Mouse (Mus musculus) spleen, adult 2 months (tissue): ENCODE results near the gene Dnajc3. TPM values are rescaled to one million over a fixed set of nuclear protein-coding genes. Genes with fewer than 3 reads are reported as not detected.
"Not testable (repeated sequence)": the region's sequence is repeated elsewhere in the genome, so short reads cannot be mapped to it uniquely, and the experiment has no call there.

ENCODE experiments used
- DNase-seq, 2 experiments: peaks; one replicate each; pipeline versions ENCODE4 v3.0.0 to v3.0.0-alpha.2; 2012 to 2021; ENCODE audit warnings: low spot score in 2 of 2, low read depth in 1 of 2
- H3K27ac ChIP-seq: fragments of 200-500 bp; 2 replicates; pipeline ENCODE4 v1.5.1; 2012; ENCODE audit warnings: low read length, inconsistent platforms; ENCODE audit not compliant: insufficient read depth
- H3K27me3 ChIP-seq: fragments of 200-500 bp; 2 replicates; pipeline ENCODE4 v1.6.1; 2012; ENCODE audit warnings: mild to moderate bottlenecking, moderate library complexity, low read length, inconsistent platforms; ENCODE audit not compliant: control insufficient read depth, insufficient read depth
- H3K36me3 ChIP-seq: fragments of 200-500 bp; 2 replicates; pipeline ENCODE4 v1.6.1; 2012; ENCODE audit warnings: mild to moderate bottlenecking, low read length, inconsistent platforms; ENCODE audit not compliant: control insufficient read depth, insufficient read depth
- H3K4me1 ChIP-seq: fragments of 200-500 bp; 2 replicates; pipeline ENCODE4 v1.6.1; 2011; ENCODE audit warnings: inconsistent platforms; ENCODE audit not compliant: control insufficient read depth, insufficient read depth, insufficient read length
- H3K4me3 ChIP-seq: fragments of 200-500 bp; 2 replicates; pipeline ENCODE4 v1.5.1; 2011; ENCODE audit warnings: mild to moderate bottlenecking, inconsistent platforms; ENCODE audit not compliant: insufficient read depth, insufficient read length; ENCODE audit errors: extremely low read depth
- CTCF ChIP-seq: fragments of 200-500 bp; IDR thresholded peaks from 2 replicates; pipeline ENCODE4 v1.5.1; 2011; ENCODE audit warnings: mild to moderate bottlenecking, inconsistent platforms; ENCODE audit not compliant: insufficient read depth, insufficient read length, insufficient replicate concordance; ENCODE audit errors: extremely low read depth
- POLR2A ChIP-seq: fragments of 200-500 bp; IDR thresholded peaks from 2 replicates; pipeline ENCODE4 v1.6.1; 2011; ENCODE audit warnings: low read depth, low read length, inconsistent platforms
- WGBS: fragments of 180-500 bp; shearing (Covaris S2); methylation state at CpG from one replicate; pipeline ENCODE4 v1.1.7; 2018; 5-methylcytosine and 5-hydroxymethylcytosine counted together
- polyA plus RNA-seq: library from polyadenylated mRNA; depleted of rRNA; stranded (reverse); fragments of >200 nt; gene quantifications from 2 replicates; pipeline ENCODE4 v1.2.3, GENCODE M21; 2012

The Dnajc3 gene
- polyA plus RNA-seq, 1 experiment: 10.0 TPM

- H3K36me3 ChIP-seq: peaks cover 23% of the 10 kb centered on the region
- H3K27ac ChIP-seq: no peak overlapping the region
- H3K4me3 ChIP-seq: no peak overlapping the region
- H3K4me1 ChIP-seq: no peaks in the 10 kb centered on the region
- TF ChIP-seq POLR2A (no peak), CTCF (no peak)
- WGBS: 94% methylated on average over 4 of the region's 4 CpGs
- no peak for DNase-seq
- no peaks in the 10 kb centered on the region for H3K27me3 ChIP-seq
Observed at GRCm38 (mm10) chr14:118965356-118966000, 27.7 kb downstream of the Dnajc3 start.

- no peak for TF ChIP-seq POLR2A
- no peak for TF ChIP-seq CTCF
- Histone ChIP-seq H3K27ac (no peak overlapping the region), H3K27me3 (no peaks in the 10 kb centered on the region), H3K4me1 (no peaks in the 10 kb centered on the region), H3K4me3 (no peak overlapping the region), H3K36me3 (peaks cover 32% of the 10 kb centered on the region)
- no peak for DNase-seq
- 92% methylated on average over 7 of the region's 7 CpGs for WGBS
Observed at GRCm38 (mm10) chr14:118967646-118968045, 29.9 kb downstream of the Dnajc3 start.

DNA sequence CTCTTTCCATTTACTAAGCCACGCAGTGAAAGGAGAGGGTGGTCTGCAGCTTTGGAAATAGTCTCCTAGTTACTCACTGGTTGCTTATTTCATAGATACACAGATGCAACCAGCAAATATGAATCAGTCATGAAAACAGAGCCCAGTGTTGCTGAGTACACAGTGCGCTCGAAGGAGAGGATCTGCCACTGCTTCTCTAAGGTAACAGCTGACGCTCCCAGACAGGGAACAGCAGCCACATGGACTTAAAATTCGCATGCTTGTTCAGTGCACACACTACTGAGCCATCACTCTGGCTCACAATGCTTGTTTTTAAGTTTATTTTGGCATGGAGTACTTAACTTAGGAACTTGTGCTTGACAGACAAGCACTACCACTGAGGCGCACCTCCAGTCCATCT is 34.5 kb downstream of the Dnajc3 start:
- Histone ChIP-seq H3K4me1 (no peaks in the 10 kb centered on the region), H3K27ac (no peak overlapping the region), H3K27me3 (no peaks in the 10 kb centered on the region), H3K4me3 (no peak overlapping the region), H3K36me3 (peaks cover 57% of the 10 kb centered on the region)
- TF ChIP-seq POLR2A (no peak), CTCF (no peak)
- WGBS: 95% methylated on average over 6 of the region's 6 CpGs
- no peak for DNase-seq

- Histone ChIP-seq H3K4me1 (no peaks in the 10 kb centered on the region; the same call in 1 of the 2 replicates), H3K36me3 (peaks cover 44% of the 10 kb centered on the region), H3K27me3 (no peaks in the 10 kb centered on the region), H3K4me3 (no peak overlapping the region), H3K27ac (no peak overlapping the region)
- TF ChIP-seq POLR2A: no peak
- TF ChIP-seq CTCF: no peak
- no peak for DNase-seq
- WGBS: 93% methylated on average over 8 of the region's 8 CpGs
Observed at GRCm38 (mm10) chr14:118977136-118977816, 39.5 kb downstream of the Dnajc3 start.

DNA sequence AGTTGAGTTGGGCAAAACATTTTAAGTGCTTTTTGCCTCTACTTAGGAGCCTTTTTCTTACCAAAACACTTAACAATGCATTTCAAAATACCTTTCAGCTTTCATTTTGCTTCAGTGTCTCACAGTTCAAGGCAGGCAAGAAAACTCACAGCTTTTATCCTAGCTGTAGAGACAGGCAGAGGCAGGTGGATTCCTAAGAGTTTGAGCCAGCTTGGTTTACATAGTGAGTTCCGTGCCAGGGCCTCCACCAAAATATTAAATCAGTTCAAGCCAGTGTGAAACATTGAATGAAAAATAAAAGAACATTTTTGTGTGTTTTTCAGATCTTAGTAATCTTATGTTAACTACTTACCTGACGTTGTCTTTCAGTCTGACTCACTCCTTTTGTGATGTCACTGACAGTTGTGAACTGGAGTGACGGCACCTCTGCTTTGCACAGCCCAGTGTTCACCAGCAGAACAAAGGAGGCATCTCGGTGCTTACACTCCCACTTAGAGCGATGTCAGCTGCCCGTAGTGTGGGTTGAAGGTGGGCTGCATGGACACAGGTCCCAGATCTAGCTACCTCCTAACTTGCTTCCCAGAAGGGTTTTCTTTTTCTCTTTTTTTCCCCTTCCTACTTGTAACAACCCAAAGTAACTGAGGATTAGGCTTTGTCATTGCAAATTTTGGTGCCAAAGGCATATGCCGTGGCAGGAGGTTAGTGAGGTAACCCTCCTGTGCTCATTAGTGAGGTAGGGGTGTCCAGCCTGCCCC is 42.0 kb downstream of the Dnajc3 start:
- DNase-seq: no peak
- H3K36me3 ChIP-seq: peaks cover 31% of the 10 kb centered on the region
- TF ChIP-seq CTCF: no peak
- H3K27ac ChIP-seq: no peak overlapping the region
- H3K27me3 ChIP-seq: no peaks in the 10 kb centered on the region
- no peaks in the 10 kb centered on the region; the same call in 1 of the 2 replicates for H3K4me1 ChIP-seq
- H3K4me3 ChIP-seq: no peak overlapping the region
- whole genome bisulfite sequencing: 91% methylated on average over 7 of the region's 7 CpGs

- Histone ChIP-seq H3K36me3 (peaks cover 27% of the 10 kb centered on the region), H3K27ac (no peak overlapping the region), H3K27me3 (no peaks in the 10 kb centered on the region), H3K4me1 (no peaks in the 10 kb centered on the region; the same call in 1 of the 2 replicates), H3K4me3 (no peak overlapping the region)
- WGBS: 91% methylated on average over 5 of the region's 5 CpGs
- TF ChIP-seq CTCF (no peak), POLR2A (no peak)
- no peak for DNase-seq
Observed at GRCm38 (mm10) chr14:118980358-118980757, 42.6 kb downstream of the Dnajc3 start.

GRCm38 (mm10) chr14:118980890-118981289 is 43.1 kb downstream of the Dnajc3 start:
- no peak for TF ChIP-seq CTCF
- no peak for TF ChIP-seq POLR2A
- no peaks in the 10 kb centered on the region; the same call in 1 of the 2 replicates for H3K4me1 ChIP-seq
- DNase-seq: no peak
- WGBS: 85% methylated on average over 8 of the region's 8 CpGs
- no peak overlapping the region for H3K27ac ChIP-seq
- H3K36me3 ChIP-seq: peaks cover 23% of the 10 kb centered on the region
- H3K4me3 ChIP-seq: no peak overlapping the region
- no peaks in the 10 kb centered on the region for H3K27me3 ChIP-seq

DNA sequence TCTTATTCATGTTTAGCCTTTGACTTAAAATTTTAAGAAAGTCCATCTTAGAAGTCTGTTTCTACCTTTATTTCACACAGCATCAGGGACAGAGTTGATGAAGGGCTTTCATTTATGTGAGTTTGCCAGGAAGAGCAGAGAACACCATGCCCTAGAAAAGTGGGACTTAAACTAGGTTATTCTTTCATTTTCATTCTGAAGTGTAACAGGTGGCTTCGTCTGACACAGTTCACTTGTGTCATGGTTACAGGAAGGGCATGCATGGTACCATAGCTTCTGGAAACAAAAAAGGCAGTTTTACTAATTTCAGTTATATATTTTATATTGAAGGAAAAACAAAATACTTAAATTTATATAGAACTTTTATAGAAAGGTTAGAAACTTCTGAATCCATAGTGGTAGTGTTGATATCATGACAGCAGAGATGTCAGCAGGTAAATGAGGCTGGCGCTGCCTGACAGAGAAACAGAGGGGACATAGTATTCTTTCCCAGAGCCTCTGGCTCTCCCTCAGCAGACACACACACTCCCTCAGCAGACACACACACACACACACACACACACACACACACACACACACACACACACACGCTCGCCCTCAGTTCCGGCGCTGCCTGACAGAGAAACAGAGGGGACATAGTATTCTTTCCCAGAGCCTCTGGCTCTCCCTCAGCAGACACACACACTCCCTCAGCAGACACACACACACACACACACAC is 44.1 kb downstream of the Dnajc3 start:
- H3K36me3 ChIP-seq: peaks cover 16% of the 10 kb centered on the region
- H3K27me3 ChIP-seq, H3K4me3 ChIP-seq, H3K4me1 ChIP-seq, DNase-seq: not testable (repeated sequence)
- peak overlapping the region; percentile 50; the same call in 1 of the 2 replicates for H3K27ac ChIP-seq
- WGBS: 27% methylated on average over 6 of the region's 6 CpGs

DNA sequence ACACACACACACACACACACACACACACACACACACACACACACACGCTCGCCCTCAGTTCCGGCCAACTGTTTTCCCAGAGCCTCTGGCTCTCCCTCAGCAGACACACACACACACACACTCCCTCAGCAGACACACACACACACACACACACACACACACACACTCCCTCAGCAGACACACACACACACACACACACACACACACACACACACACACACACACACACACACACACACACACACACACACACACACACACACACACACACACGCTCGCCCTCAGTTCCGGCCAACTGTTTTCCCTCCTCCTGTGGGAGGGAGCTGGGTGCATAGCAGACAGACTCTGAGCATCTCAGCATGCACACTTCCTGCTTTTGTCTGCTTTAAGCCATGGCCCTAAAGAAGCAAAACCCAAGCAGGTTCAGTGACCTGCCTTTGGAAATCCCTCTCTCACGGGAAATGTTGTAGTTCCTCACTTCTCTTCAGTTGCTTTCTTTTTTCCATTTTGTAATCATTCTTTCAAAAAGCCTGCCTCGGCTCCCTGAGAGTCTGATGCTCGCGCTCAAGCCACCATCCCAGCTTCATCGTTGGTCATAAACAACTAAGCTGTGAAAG is 44.8 kb downstream of the Dnajc3 start:
- peak overlapping the region; percentile 34 for H3K27ac ChIP-seq
- DNase-seq: peak in 1 of 2 experiments; percentile 53
- WGBS: 23% methylated on average over 8 of the region's 11 CpGs
- not testable (repeated sequence) for H3K4me1 ChIP-seq, H3K4me3 ChIP-seq, H3K27me3 ChIP-seq
- peaks cover 13% of the 10 kb centered on the region for H3K36me3 ChIP-seq
